ENCODE assay signal across 8 mouse cellular contexts in genomic region chr16:35022242-35023137, GRCm38 (mm10). TPM values are rescaled to one million over a fixed set of nuclear protein-coding genes. Genes with fewer than 3 reads are reported as not detected.
A peak's percentile ranks its signal among the peaks of the same experiment; 100 is the strongest.
DNase-seq lines count a peak whose midpoint lies in the region; ATAC-seq lines count a peak whose summit lies in the region.

Gene Hacd2 (plus strand): TSS chr16:35022428.

- peaks cover 23% of the 10 kb centered on the region for H3K36me3 ChIP-seq in megakaryocyte, embryonic 14.5 days (replicated peaks; ENCODE audit: low read length)

- no peaks in the 10 kb centered on the region for H3K9me3 ChIP-seq in megakaryocyte, embryonic 14.5 days

- peaks cover 34% of the 10 kb centered on the region for H3K4me1 ChIP-seq in megakaryocyte, embryonic 14.5 days

- peak; percentile 99 for ATAC-seq in common myeloid progenitor, adult 5-6 weeks (replicated peaks; ENCODE audit: low read depth, poor library complexity, severe bottlenecking)

- H3K4me3 ChIP-seq in megakaryocyte, embryonic 14.5 days (replicated peaks): peak within 1 kb of the TSS; percentile 96

- peak; percentile 98 for DNase-seq in ZHBTc4 (ENCODE audit: low read depth, low spot score)
- peak; percentile 92 to 94 for DNase-seq in gastrocnemius, adult 8-10 months (ENCODE audit: low spot score in 2 of 2)
- peak; percentile 71 for DNase-seq in hindlimb bud, embryonic 11.5 days (ENCODE audit: extremely low spot score, low read depth, low spot score)
- peak; percentile 87 to 91 for DNase-seq in left cerebral cortex, adult 8-10 months (ENCODE audit: low spot score in 2 of 2)
- peak; percentile 96 for DNase-seq in right cerebral cortex, postnatal 10 days (ENCODE audit: low spot score in 2 of 2)
- peak; percentile 94 for DNase-seq in urinary bladder, postnatal 25 days (ENCODE audit: low spot score)

- H3K27me3 ChIP-seq in megakaryocyte, embryonic 14.5 days (replicated peaks): peaks cover 2% of the 10 kb centered on the region

RNA-seq across cellular contexts. Expression of gene Hacd2, which starts in this region (rescaled TPM):
- total RNA-seq in common myeloid progenitor, adult 5-6 weeks (2017): 5.7 and 7.7 TPM in 2 replicates
- 1 to 10 TPM; 1.0 to 4.1 (median 2.4) TPM for total RNA-seq in gastrocnemius, adult 8-10 months (2022)
- total RNA-seq in left cerebral cortex, adult 8-10 months (2022): 10 to 100 TPM; 26.1 to 37.7 (median 30.3) TPM
- 8.7 and 58.7 TPM in 2 replicates for polyA plus RNA-seq in megakaryocyte, embryonic 14.5 days (2012; ENCODE audit: insufficient read depth, low replicate concordance)

Comparison
In these comparisons a context has a peak if more than half of its experiments do, and no peak if none do; other contexts are left out.
1. Peak in every context shown above with its lines: DNase-seq, ATAC-seq and H3K4me3 ChIP-seq.